Mouse (Mus musculus): ENCODE measurements around the gene Pcif1. TPM values are rescaled to one million over a fixed set of nuclear protein-coding genes. Genes with fewer than 3 reads are reported as not detected.

Gene Pcif1
- polyA plus RNA-seq, 1 experiment from 2014 or later, result 57.1 TPM

- peaks cover 42% of the 10 kb centered on the region for H3K36me3 ChIP-seq (replicated peaks; ENCODE audit: control insufficient read depth, insufficient read depth, low read depth, low read length)
- 91% methylated on average over 15 of the region's 15 CpGs for WGBS
Observed at GRCm38 (mm10) chr2:164891908-164892695, 13.0 kb downstream of the Pcif1 start.

GRCm38 (mm10) chr2:164892696-164893216 lies 13.7 kb downstream of the Pcif1 start:
- Histone ChIP-seq H3K9me3 (replicated peaks; ENCODE audit: control insufficient read depth, low read length) (no peaks in the 10 kb centered on the region), H3K36me3 (replicated peaks; ENCODE audit: control insufficient read depth, insufficient read depth, low read depth, low read length) (peaks cover 42% of the 10 kb centered on the region), H3K9ac (replicated peaks; ENCODE audit: low read length) (no peak overlapping the region), H3K27ac (replicated peaks; ENCODE audit: low read depth, low read length) (no peak overlapping the region), H3K4me2 (ENCODE audit: low read depth, low read length) (no peak overlapping the region), H3K4me3 (ENCODE audit: low read depth, low read length) (no peak overlapping the region), H3K27me3 (ENCODE audit: control insufficient read depth, insufficient read depth, low read length) (no peaks in the 10 kb centered on the region), H3K4me1 (ENCODE audit: control insufficient read depth, insufficient read depth, low read length) (no peaks in the 10 kb centered on the region)
- WGBS, result 92% methylated on average over 6 of the region's 6 CpGs
- DNase-seq (ENCODE audit: low spot score), result no peak
- ATAC-seq (replicated peaks; ENCODE audit: insufficient number of reproducible peaks, low FRiP score, low TSS enrichment, low read depth), result no peak

More at GRCm38 (mm10) chr2:164891908-164892695, 13.0 kb downstream of the Pcif1 start:
- H3K4me2 ChIP-seq (ENCODE audit: low read depth, low read length), result no peak overlapping the region
- H3K9ac ChIP-seq (replicated peaks; ENCODE audit: low read length), result no peak overlapping the region
- no peaks in the 10 kb centered on the region for H3K4me1 ChIP-seq (ENCODE audit: control insufficient read depth, insufficient read depth, low read length)
- DNase-seq (ENCODE audit: low spot score) (no peak), ATAC-seq (replicated peaks; ENCODE audit: insufficient number of reproducible peaks, low FRiP score, low TSS enrichment, low read depth) (no peak)
- H3K27ac ChIP-seq (replicated peaks; ENCODE audit: low read depth, low read length), result no peak overlapping the region
- H3K9me3 ChIP-seq (replicated peaks; ENCODE audit: control insufficient read depth, low read length), result no peaks in the 10 kb centered on the region
- no peaks in the 10 kb centered on the region for H3K27me3 ChIP-seq (ENCODE audit: control insufficient read depth, insufficient read depth, low read length)
- H3K4me3 ChIP-seq (ENCODE audit: low read depth, low read length), result no peak overlapping the region

DNA sequence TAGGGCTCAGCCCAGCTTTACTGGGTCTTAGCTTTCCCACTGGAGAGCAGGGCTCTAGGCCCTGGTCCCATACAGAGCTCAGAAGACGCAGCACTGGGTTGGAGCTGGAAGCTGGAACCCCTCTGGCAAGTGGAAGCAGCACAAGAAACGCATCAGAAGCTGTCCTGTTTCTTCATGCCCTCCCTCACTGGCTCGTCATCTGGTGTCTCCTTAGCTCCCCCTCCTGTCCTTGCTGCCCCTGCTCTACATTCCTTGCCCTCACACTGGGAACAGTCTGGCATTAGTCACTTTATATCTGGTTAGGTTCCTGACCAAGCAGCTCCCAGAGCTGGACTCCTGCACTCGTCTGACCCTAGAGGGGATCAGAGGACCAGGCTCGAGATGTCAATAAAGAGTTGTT lies 14.9 kb downstream of the Pcif1 start:
- Histone ChIP-seq H3K36me3 (replicated peaks; ENCODE audit: control insufficient read depth, insufficient read depth, low read depth, low read length) (peaks cover 41% of the 10 kb centered on the region), H3K9ac (replicated peaks; ENCODE audit: low read length) (no peak overlapping the region), H3K4me1 (ENCODE audit: control insufficient read depth, insufficient read depth, low read length) (no peaks in the 10 kb centered on the region), H3K9me3 (replicated peaks; ENCODE audit: control insufficient read depth, low read length) (no peaks in the 10 kb centered on the region), H3K27ac (replicated peaks; ENCODE audit: low read depth, low read length) (no peak overlapping the region), H3K4me2 (ENCODE audit: low read depth, low read length) (no peak overlapping the region), H3K27me3 (ENCODE audit: control insufficient read depth, insufficient read depth, low read length) (no peaks in the 10 kb centered on the region), H3K4me3 (ENCODE audit: low read depth, low read length) (no peak overlapping the region)
- DNase-seq (ENCODE audit: low spot score) (no peak), ATAC-seq (replicated peaks; ENCODE audit: insufficient number of reproducible peaks, low FRiP score, low TSS enrichment, low read depth) (no peak)
- WGBS, result 66% methylated on average over 5 of the region's 5 CpGs

- no peak overlapping the region for H3K4me2 ChIP-seq (ENCODE audit: low read depth, low read length)
- H3K4me1 ChIP-seq (ENCODE audit: control insufficient read depth, insufficient read depth, low read length), result no peaks in the 10 kb centered on the region
- H3K27me3 ChIP-seq (ENCODE audit: control insufficient read depth, insufficient read depth, low read length), result no peaks in the 10 kb centered on the region
- no peaks in the 10 kb centered on the region for H3K9me3 ChIP-seq (replicated peaks; ENCODE audit: control insufficient read depth, low read length)
- WGBS, result 82% methylated on average over 1 of the region's 1 CpGs
- no peak overlapping the region for H3K9ac ChIP-seq (replicated peaks; ENCODE audit: low read length)
- no peak for ATAC-seq (replicated peaks; ENCODE audit: insufficient number of reproducible peaks, low FRiP score, low TSS enrichment, low read depth)
- no peak for DNase-seq (ENCODE audit: low spot score)
- no peak overlapping the region for H3K4me3 ChIP-seq (ENCODE audit: low read depth, low read length)
- peaks cover 41% of the 10 kb centered on the region for H3K36me3 ChIP-seq (replicated peaks; ENCODE audit: control insufficient read depth, insufficient read depth, low read depth, low read length)
- H3K27ac ChIP-seq (replicated peaks; ENCODE audit: low read depth, low read length), result no peak overlapping the region
Observed at GRCm38 (mm10) chr2:164894644-164895043, 15.5 kb downstream of the Pcif1 start.

- 96% methylated on average over 6 of the region's 6 CpGs for WGBS
Observed at GRCm38 (mm10) chr2:164895885-164896284, 16.8 kb downstream of the Pcif1 start.

GRCm38 (mm10) chr2:164898008-164898407 lies 18.9 kb downstream of the Pcif1 start:
- Histone ChIP-seq H3K27me3 (ENCODE audit: control insufficient read depth, insufficient read depth, low read length) (no peaks in the 10 kb centered on the region), H3K4me3 (ENCODE audit: low read depth, low read length) (no peak overlapping the region), H3K36me3 (replicated peaks; ENCODE audit: control insufficient read depth, insufficient read depth, low read depth, low read length) (peaks cover 28% of the 10 kb centered on the region), H3K4me1 (ENCODE audit: control insufficient read depth, insufficient read depth, low read length) (no peaks in the 10 kb centered on the region), H3K27ac (replicated peaks; ENCODE audit: low read depth, low read length) (no peak overlapping the region), H3K9me3 (replicated peaks; ENCODE audit: control insufficient read depth, low read length) (no peaks in the 10 kb centered on the region), H3K9ac (replicated peaks; ENCODE audit: low read length) (no peak overlapping the region), H3K4me2 (ENCODE audit: low read depth, low read length) (no peak overlapping the region)
- ATAC-seq (replicated peaks; ENCODE audit: insufficient number of reproducible peaks, low FRiP score, low TSS enrichment, low read depth), result no peak
- 92% methylated on average over 7 of the region's 7 CpGs for WGBS
- DNase-seq (ENCODE audit: low spot score), result no peak

More at GRCm38 (mm10) chr2:164895885-164896284, 16.8 kb downstream of the Pcif1 start:
- no peak overlapping the region for H3K4me3 ChIP-seq (ENCODE audit: low read depth, low read length)
- H3K9ac ChIP-seq (replicated peaks; ENCODE audit: low read length), result no peak overlapping the region
- no peaks in the 10 kb centered on the region for H3K9me3 ChIP-seq (replicated peaks; ENCODE audit: control insufficient read depth, low read length)
- H3K4me2 ChIP-seq (ENCODE audit: low read depth, low read length), result no peak overlapping the region
- peaks cover 39% of the 10 kb centered on the region for H3K36me3 ChIP-seq (replicated peaks; ENCODE audit: control insufficient read depth, insufficient read depth, low read depth, low read length)
- H3K4me1 ChIP-seq (ENCODE audit: control insufficient read depth, insufficient read depth, low read length), result no peaks in the 10 kb centered on the region
- DNase-seq (ENCODE audit: low spot score) (no peak), ATAC-seq (replicated peaks; ENCODE audit: insufficient number of reproducible peaks, low FRiP score, low TSS enrichment, low read depth) (no peak)
- no peak overlapping the region for H3K27ac ChIP-seq (replicated peaks; ENCODE audit: low read depth, low read length)
- H3K27me3 ChIP-seq (ENCODE audit: control insufficient read depth, insufficient read depth, low read length), result no peaks in the 10 kb centered on the region

- Histone ChIP-seq H3K27me3 (ENCODE audit: control insufficient read depth, insufficient read depth, low read length) (no peaks in the 10 kb centered on the region), H3K4me1 (ENCODE audit: control insufficient read depth, insufficient read depth, low read length) (no peaks in the 10 kb centered on the region), H3K36me3 (replicated peaks; ENCODE audit: control insufficient read depth, insufficient read depth, low read depth, low read length) (peaks cover 27% of the 10 kb centered on the region), H3K9me3 (replicated peaks; ENCODE audit: control insufficient read depth, low read length) (no peaks in the 10 kb centered on the region), H3K4me2 (ENCODE audit: low read depth, low read length) (no peak overlapping the region), H3K4me3 (ENCODE audit: low read depth, low read length) (no peak overlapping the region), H3K27ac (replicated peaks; ENCODE audit: low read depth, low read length) (no peak overlapping the region), H3K9ac (replicated peaks; ENCODE audit: low read length) (no peak overlapping the region)
- WGBS, result 90% methylated on average over 15 of the region's 15 CpGs
- no peak for ATAC-seq (replicated peaks; ENCODE audit: insufficient number of reproducible peaks, low FRiP score, low TSS enrichment, low read depth)
- no peak for DNase-seq (ENCODE audit: low spot score)
Observed at GRCm38 (mm10) chr2:164899034-164899433, 19.9 kb downstream of the Pcif1 start.

GRCm38 (mm10) chr2:164899723-164900459 lies 20.8 kb downstream of the Pcif1 start:
- no peak overlapping the region for H3K4me3 ChIP-seq (ENCODE audit: low read depth, low read length)
- ATAC-seq (replicated peaks; ENCODE audit: insufficient number of reproducible peaks, low FRiP score, low TSS enrichment, low read depth) (no peak), DNase-seq (ENCODE audit: low spot score) (no peak)
- H3K4me2 ChIP-seq (ENCODE audit: low read depth, low read length), result no peak overlapping the region
- no peaks in the 10 kb centered on the region for H3K27me3 ChIP-seq (ENCODE audit: control insufficient read depth, insufficient read depth, low read length)
- no peaks in the 10 kb centered on the region for H3K4me1 ChIP-seq (ENCODE audit: control insufficient read depth, insufficient read depth, low read length)
- no peak overlapping the region for H3K27ac ChIP-seq (replicated peaks; ENCODE audit: low read depth, low read length)
- H3K9me3 ChIP-seq (replicated peaks; ENCODE audit: control insufficient read depth, low read length), result no peaks in the 10 kb centered on the region
- WGBS, result 93% methylated on average over 16 of the region's 16 CpGs
- H3K36me3 ChIP-seq (replicated peaks; ENCODE audit: control insufficient read depth, insufficient read depth, low read depth, low read length), result peaks cover 36% of the 10 kb centered on the region
- no peak overlapping the region for H3K9ac ChIP-seq (replicated peaks; ENCODE audit: low read length)

Data from embryonic facial prominence, embryonic 11.5 days (tissue).